Mouse (Mus musculus) neutrophil, adult 5-6 weeks (primary cell): ENCODE measurements around the gene Dvl1. TPM values are rescaled to one million over a fixed set of nuclear protein-coding genes. Genes with fewer than 3 reads are reported as not detected.
A peak's percentile ranks its signal among the peaks of the same experiment; 100 is the strongest.

ENCODE experiments used
- ATAC-seq: fragments of 151-379, 151-347 bp; 2 replicates; pipeline ENCODE4 v1.8.0; 2017; ENCODE audit warnings: mild to moderate bottlenecking, moderate TSS enrichment; ENCODE audit not compliant: insufficient number of reproducible peaks, poor library complexity, low FRiP score, severe bottlenecking; ENCODE audit errors: extremely low read depth
- total RNA-seq: library from RNA; stranded (forward); fragments of 200-1000 nt; gene quantifications from 2 replicates; pipeline ENCODE4 v1.2.3, GENCODE M21; 2017

The Dvl1 gene
- total RNA-seq, result 32.8 and 39.2 TPM in 2 replicates

GRCm38 (mm10) chr4:155846871-155847578, at the start of gene Dvl1:
Gene Dvl1, plus strand, starts transcription at chr4:155847402.
- peak; percentile 67 for ATAC-seq

- ATAC-seq, result no peak
Observed at GRCm38 (mm10) chr4:155802075-155802474, 45.1 kb upstream of the Dvl1 start.

DNA sequence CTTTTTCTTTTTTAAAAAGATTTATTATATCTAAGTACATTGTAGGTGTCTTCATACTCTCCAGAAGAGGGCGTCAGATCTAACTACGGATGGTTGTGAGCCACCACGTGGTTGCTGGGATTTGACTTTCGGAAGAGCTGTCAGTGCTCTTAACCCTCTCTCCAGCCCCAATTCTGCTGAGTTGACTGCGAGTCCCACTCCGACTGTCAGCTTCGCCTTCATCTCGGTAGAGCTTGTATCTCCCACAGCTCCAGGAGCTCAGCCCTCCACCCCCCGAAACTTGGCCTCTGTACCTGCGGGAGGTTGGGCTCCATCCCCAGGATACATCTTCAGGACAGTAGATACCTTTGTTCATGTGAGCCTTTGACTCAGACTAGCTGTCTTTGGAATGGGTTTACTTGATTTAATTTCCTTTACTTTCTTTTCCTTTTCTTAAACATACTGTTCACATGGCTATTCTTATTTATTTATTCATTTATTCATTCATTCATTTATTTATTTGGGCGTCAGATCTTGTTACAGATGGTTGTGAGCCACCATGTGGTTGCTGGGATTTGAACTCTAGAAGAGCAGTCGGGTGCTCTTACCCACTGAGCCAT, 44.4 kb upstream of the Dvl1 start, which contains the start of gene Mrpl20:
Mrpl20 (plus strand) TSS at position 138 of the 599 bp plus-strand sequence.
- ATAC-seq, result no peak

- ATAC-seq, result peak; percentile 98
Observed at GRCm38 (mm10) chr4:155803340-155804041, 43.7 kb upstream of the Dvl1 start.

DNA sequence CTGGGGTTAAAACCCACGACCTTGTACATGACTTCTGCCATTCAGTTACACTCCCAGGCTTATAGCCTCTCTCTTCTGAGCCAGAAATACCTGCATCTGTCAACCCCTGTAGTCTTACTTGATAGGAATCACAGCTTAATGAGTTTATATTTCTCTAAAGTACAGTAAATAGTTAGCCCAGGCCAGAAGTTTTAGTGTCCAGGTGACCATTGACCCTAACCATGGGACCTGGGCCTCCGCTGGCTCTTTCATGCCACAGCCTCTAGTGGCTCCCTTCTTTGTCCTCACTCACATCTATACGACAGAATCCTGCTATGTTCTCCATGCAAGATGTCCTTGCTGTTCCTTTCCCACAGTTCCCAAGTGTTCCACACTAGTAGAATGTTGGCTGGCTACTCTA, 39.4 kb upstream of the Dvl1 start:
- no peak for ATAC-seq

- ATAC-seq, result peak; percentile 100
Observed at GRCm38 (mm10) chr4:155811929-155812664, 35.1 kb upstream of the Dvl1 start, which contains the start of gene Ccnl2. Gene Ccnl2, plus strand, starts transcription at chr4:155812489.

DNA sequence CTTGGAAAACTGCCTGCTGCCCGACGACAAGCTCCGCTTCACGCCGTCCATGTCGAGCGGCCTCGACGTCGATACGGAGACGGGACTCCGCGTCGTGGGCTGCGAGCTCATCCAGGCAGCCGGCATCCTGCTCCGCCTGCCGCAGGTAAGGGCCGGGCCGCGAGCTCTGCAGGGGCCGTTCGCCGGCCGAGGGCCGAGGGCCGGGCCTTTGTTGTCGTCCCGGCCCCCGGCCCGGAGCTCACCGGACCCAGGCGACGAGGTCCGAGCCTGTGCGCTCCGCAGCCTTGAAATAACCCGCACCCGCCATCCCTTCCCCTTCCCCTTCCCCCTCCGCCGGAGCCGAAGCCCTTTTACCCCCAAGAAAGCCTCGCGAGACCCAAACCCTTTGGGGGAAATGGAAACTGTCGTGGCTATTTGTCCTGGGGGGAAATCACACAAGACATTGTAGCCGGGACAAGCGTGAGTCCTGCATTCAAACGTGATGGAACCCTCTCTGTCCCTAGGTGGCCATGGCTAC, 34.5 kb upstream of the Dvl1 start:
- no peak for ATAC-seq

- no peak for ATAC-seq
Observed at GRCm38 (mm10) chr4:155817533-155817932, 29.7 kb upstream of the Dvl1 start.

GRCm38 (mm10) chr4:155821025-155821424, 26.2 kb upstream of the Dvl1 start:
- ATAC-seq, result no peak

- ATAC-seq, result no peak
Observed at GRCm38 (mm10) chr4:155823443-155823842, 23.8 kb upstream of the Dvl1 start.

GRCm38 (mm10) chr4:155829866-155830265, 17.3 kb upstream of the Dvl1 start:
- no peak for ATAC-seq

DNA sequence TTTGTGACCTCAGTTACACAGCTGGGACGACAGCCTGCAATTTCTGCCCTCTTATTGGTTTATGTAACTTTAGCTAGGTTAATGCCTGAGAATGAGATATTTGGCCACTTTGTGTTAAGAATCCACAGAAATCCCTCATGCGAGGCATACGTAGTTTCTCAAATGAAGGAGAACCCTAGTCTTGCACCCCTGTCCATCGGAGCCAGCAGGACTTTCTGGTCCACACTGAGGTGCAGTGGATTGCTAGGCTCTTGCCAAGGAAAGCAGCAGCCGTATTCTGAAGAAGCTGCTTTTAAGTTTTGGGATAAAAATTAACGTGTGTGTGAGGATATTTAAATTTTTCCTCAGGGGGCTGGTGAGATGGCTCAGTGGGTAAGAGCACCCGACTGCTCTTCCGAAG, 16.6 kb upstream of the Dvl1 start:
- ATAC-seq, result no peak

DNA sequence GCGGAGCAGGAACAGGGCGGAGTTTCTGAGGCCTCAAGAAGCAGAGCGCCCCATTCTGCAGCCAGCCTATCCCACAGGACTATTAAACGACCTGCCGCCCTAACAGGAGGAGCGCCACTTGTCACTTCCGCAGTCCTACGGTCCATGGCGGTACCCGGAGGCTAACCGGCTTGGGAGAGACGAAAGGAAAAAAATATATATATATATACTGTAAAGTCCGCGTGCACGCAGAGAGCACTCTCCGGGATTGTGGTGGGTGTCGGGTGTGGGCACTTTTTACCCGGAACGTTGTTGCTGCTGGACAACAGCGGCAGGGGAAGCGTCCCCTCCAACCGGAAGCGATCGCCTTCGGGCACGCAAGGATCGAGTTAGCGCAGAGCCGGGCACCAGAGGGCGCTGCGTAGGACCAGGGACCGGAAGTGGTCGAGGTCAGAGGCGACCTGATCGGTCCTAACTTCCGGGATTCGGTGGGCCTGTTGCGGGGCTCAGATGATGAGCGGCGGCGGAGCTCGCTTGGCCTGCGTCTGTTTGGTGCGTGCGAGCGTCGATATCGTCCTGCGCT, 15.9 kb upstream of the Dvl1 start, which contains the start of gene Aurkaip1:
Aurkaip1 (plus strand) TSS at position 68 of the 562 bp plus-strand sequence.
- peak; percentile 85 for ATAC-seq

GRCm38 (mm10) chr4:155831831-155832230, 15.4 kb upstream of the Dvl1 start:
- ATAC-seq, result no peak

GRCm38 (mm10) chr4:155832321-155832720, 14.9 kb upstream of the Dvl1 start:
- ATAC-seq, result no peak

GRCm38 (mm10) chr4:155833234-155833633, 14.0 kb upstream of the Dvl1 start:
- peak; percentile 36; the same call in 1 of the 2 replicates for ATAC-seq

DNA sequence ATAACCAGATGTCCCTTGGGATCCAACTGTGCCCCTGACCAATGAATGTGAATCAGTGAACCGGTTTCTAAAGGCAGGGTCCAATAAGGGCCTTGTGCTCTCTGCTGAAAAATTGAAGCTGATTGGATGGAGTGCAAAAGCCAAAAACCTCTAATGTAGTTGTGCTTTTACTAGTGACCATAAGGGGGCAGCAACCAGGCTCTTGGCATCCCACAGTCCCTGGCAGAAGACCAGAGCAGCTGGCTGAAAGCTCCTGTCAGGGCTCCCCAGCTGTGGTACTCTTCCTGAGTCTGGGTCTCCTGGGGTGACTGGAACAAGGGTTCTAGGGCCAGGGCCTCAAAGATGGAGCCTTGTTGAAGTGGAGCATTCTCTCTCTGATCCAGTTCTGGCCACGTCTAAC, 13.4 kb upstream of the Dvl1 start:
- ATAC-seq, result peak; percentile 30; the same call in 1 of the 2 replicates

DNA sequence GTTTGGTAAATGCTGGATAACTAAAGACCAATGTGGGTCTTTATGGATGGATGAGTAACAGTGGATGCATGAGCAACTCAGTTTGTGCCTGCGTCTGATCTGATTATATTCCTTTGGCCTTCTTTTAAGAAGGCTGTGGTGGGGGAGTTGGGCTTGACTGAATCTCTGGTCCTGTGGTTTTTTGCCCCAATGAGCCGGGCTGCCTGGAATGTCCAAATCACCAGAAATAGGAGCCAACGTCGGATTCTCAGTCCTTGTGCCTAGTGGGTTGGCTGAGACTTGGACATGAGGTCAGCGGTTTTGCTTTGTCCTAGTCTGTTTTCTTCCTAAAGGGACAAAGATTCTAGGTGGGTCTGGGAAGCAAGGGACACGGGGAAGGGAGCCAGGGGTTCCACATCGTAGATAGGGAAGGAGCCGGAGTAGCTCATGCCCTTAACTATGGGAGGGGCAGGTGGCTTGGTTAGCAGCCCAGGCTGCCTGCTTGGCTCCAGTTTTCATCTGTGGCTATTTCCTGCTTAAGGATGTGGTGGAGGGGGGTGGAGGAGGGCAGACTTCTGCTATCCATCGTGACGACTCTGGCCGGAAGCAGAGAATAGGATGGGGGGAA, 9.7 kb upstream of the Dvl1 start:
- no peak for ATAC-seq
